Mouse (Mus musculus) lung, adult 2 months (tissue): Measurements from ENCODE around the gene Naa80.
A peak's percentile ranks its signal among the peaks of the same experiment; 100 is the strongest.

Experiments used
- CTCF ChIP-seq: fragments of 200-500 bp; IDR thresholded peaks from 2 replicates; pipeline ENCODE4 v1.5.1; 2011; ENCODE audit warnings: mild to moderate bottlenecking, low read length, control low read depth; ENCODE audit not compliant: insufficient read depth
- POLR2A ChIP-seq: fragments of 200-500 bp; IDR thresholded peaks from 2 replicates; pipeline ENCODE4 v1.6.1; 2011; ENCODE audit warnings: low read depth, mild to moderate bottlenecking, control low read depth, low read length, borderline replicate concordance; ENCODE audit errors: extremely low read depth

DNA sequence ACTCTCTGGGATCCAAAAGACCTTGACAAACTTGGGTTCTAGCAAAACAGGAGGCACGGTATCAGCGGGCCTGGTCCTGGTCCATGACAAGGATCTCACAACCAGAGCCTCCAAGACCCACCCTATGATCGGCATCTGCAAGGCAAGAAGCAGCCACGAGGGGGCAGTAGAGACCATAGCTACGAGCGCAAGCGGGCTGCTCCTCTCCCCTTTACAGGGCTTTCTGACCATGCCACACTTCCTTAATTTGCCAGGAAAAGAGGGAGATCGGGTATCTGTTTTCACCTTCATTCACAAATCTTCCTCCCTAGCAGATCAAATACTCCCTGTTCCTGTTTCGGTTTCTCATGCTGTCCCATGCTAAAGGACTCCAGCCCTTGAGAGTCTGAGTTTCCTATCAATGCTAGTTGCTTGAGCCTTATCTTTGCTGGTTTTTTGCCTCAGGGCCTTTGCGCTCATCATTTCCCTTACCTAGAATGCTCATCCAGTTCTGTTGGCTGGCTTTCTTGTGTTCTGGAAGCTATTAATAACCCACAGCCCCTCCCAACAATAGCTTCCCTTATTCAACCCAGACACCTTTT lies 23.5 kb downstream of the Naa80 start:
- TF ChIP-seq CTCF = peak; percentile 97
- TF ChIP-seq POLR2A = peak; percentile 21; the same call in 1 of the 2 replicates
